Comparison of ENCODE assay signal across 14 mouse cellular contexts in genomic region chr2:154430566-154430965, GRCm38 (mm10). TPM values are rescaled to one million over a fixed set of nuclear protein-coding genes. Genes with fewer than 3 reads are reported as not detected.
DNase-seq lines count a peak whose midpoint lies in the region; ATAC-seq lines count a peak whose summit lies in the region.
"Had no signal": no experiment of that assay in that cellular context is flagged by ENCODE, and none has a peak within 500 bp of the region (broad histone marks: within the 10 kb centered on the region; RNA-seq: fewer than 3 reads in every experiment).

No protein-coding gene starts in this region.

- DNase-seq in adrenal gland, adult 2 months: peak; percentile 56
- no peak for DNase-seq in adrenal gland, postnatal 10 days
- DNase-seq in adrenal gland, postnatal 36 days: peak; percentile 34 to 35
- no peak for DNase-seq in adrenal gland, adult 18-20 months (ENCODE audit: low spot score in 2 of 2)
- DNase-seq: cerebellum, adult 11-12 months; cerebellum, adult 2 months; cerebellum, adult 9-10 months; forebrain, postnatal 0 days had no signal

- ATAC-seq in monocyte, adult 5-6 weeks (replicated peaks; ENCODE audit: insufficient number of reproducible peaks, low FRiP score, low TSS enrichment, poor library complexity, severe bottlenecking): no peak
- ATAC-seq: activated CD4-positive, CD25-positive, alpha-beta regulatory T cell, adult 4 months; forebrain, embryonic 13.5 days; forebrain, embryonic 15.5 days; forebrain, postnatal 0 days; Patski had no signal

RNA-seq across cellular contexts. Expression of gene Cbfa2t2, which starts 5.7 kb away (rescaled TPM):
- total RNA-seq in adrenal gland, adult 2 months (2021): 10 to 100 TPM; 34.5 to 49.1 TPM
- polyA plus RNA-seq in adrenal gland, adult 2 months (2012; rRNA removed): 9.6 and 11.3 TPM in 2 replicates
- 10 to 100 TPM; 23.9 to 35.6 TPM for total RNA-seq in adrenal gland, postnatal 10 days (2021)
- 10 to 100 TPM; 30.7 to 40.9 TPM for total RNA-seq in adrenal gland, postnatal 36 days (2021)
- 10 to 100 TPM; 28.7 to 36.9 TPM for total RNA-seq in adrenal gland, adult 18-20 months (2021)
- 9.8 to 18.5 TPM (median 11.9 TPM) in 3 replicates for total RNA-seq in monocyte, adult 5-6 weeks (2017)

RNA-seq across cellular contexts. Expression of gene Snta1, which starts 22.7 kb away (rescaled TPM):
- total RNA-seq in adrenal gland, adult 2 months (2021): 10 to 100 TPM; 19.9 to 29.6 TPM
- 53.6 and 57.1 TPM in 2 replicates for polyA plus RNA-seq in adrenal gland, adult 2 months (2012; rRNA removed)
- total RNA-seq in adrenal gland, postnatal 10 days (2021): 10 to 100 TPM; 29.0 to 31.9 TPM
- total RNA-seq in adrenal gland, postnatal 36 days (2021): 10 to 100 TPM; 22.1 to 26.5 TPM
- 10 to 100 TPM; 23.8 to 29.3 TPM for total RNA-seq in adrenal gland, adult 18-20 months (2021)
- total RNA-seq in monocyte, adult 5-6 weeks (2017): 4.8 to 10.8 TPM (median 4.9 TPM) in 3 replicates
- total RNA-seq: G1E had no signal
- polyA plus RNA-seq: activated CD4-positive, CD25-positive, alpha-beta regulatory T cell, adult 4 months; G1E had no signal

RNA-seq across cellular contexts. Expression of gene Cdk5rap1, which starts 57.8 kb away (rescaled TPM):
- total RNA-seq in adrenal gland, adult 2 months (2021): 10 to 100 TPM in 1 of 2 experiments, 1 to 10 TPM in 1; 9.7 to 14.4 TPM
- 5.9 and 7.1 TPM in 2 replicates for polyA plus RNA-seq in adrenal gland, adult 2 months (2012; rRNA removed)
- 10 to 100 TPM; 14.4 to 19.7 TPM for total RNA-seq in adrenal gland, postnatal 10 days (2021)
- 10 to 100 TPM; 11.0 to 13.9 TPM for total RNA-seq in adrenal gland, postnatal 36 days (2021)
- total RNA-seq in adrenal gland, adult 18-20 months (2021): 10 to 100 TPM in 1 of 2 experiments, 1 to 10 TPM in 1; 9.3 to 13.6 TPM
- total RNA-seq in monocyte, adult 5-6 weeks (2017): 8.5 to 13.1 TPM (median 9.7 TPM) in 3 replicates

Comparison
In these comparisons a context has a peak if more than half of its experiments do, and no peak if none do; other contexts are left out.
1. DNase-seq: peak in adrenal gland, adult 2 months (single experiment) and adrenal gland, postnatal 36 days (2 of 2); none in adrenal gland, postnatal 10 days (single experiment) and adrenal gland, adult 18-20 months (0 of 2).